Mouse (Mus musculus) urinary bladder, postnatal 36 days (tissue): Measurements from ENCODE around the gene Slc25a27.

Source experiments
- DNase-seq, 2 experiments: peaks; one replicate each; pipeline ENCODE4 v3.0.0; 2022; ENCODE audit warnings: low spot score in 2 of 2, mixed read lengths in 1 of 2

Gene Slc25a27

DNA sequence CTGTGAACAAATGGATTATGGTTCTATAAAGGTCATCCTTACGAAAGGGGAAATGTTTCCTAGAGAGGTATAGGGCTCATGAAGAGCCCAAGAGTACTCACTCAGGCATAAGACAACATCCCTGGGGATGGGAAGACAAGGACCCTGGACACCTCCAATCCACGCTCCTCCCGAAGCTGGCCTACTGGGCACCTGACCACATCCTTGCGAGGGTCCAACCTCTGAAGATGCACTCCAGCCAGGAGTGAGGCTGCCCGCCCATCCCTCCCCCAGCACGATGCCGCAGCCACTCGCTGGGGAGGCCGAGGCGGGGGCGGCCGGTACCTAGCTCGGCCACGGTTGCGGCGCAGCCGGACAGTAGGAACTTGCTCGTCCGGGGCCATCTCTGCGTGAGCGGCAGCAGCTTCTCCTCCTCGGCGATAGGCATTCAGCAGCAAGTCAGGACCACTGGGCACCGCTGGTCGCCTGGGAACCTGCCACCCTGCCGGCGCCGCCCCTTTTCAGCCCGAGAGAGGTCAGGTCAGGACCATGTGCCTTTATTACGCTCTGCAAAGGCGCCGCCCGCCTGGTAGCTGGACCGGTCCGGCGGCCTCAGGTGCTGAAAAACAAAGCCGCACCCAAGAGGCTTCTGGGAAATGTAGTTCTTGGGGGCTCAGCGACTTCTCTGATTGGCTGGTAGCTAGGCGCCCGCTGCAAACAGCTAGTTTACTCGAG is at the start of gene Slc25a27:
TSS of gene Slc25a27 (minus strand) at position 639 of the 714 bp plus-strand sequence.
- DNase-seq, result peak; percentile 86 to 93

DNA sequence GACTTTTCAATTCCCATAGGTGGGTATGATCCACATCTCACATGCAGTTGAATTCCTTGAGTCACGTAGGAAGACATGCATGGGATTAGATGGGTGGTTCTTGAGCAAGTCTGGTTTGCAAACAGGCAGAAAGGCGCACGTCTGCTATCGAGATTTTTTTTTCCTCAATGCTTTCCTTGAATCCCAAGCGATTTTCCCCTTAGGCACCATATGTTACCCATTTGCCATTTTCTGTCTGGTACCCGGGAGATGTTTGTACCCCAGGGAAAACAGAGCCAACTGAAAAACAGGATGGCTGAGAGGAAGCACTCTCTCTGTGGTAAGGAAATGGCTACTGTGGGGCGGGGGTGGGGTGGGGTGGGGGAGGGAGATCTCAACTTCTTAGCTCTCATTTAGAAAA is 49.6 kb upstream of the Slc25a27 start:
- DNase-seq, result no peak

DNA sequence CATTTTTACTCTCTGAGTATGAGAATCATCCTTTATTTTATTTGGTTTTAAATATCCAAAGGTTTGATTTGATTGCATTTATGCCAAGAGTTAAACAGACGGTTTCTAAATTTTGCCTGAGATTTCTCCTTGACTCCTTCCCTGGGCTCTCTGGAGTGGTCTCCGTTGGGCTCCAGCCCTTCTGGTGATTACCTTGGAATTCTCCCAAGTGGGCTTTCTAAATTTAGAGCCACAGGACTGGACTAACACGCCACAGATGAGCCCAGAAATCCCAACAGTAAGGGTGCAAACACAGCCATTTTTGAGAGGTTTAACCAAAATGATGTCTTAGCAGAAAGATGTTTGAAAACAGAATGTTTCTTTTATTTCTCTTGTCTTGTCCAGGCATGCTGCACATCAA is 47.2 kb upstream of the Slc25a27 start:
- DNase-seq, result no peak

DNA sequence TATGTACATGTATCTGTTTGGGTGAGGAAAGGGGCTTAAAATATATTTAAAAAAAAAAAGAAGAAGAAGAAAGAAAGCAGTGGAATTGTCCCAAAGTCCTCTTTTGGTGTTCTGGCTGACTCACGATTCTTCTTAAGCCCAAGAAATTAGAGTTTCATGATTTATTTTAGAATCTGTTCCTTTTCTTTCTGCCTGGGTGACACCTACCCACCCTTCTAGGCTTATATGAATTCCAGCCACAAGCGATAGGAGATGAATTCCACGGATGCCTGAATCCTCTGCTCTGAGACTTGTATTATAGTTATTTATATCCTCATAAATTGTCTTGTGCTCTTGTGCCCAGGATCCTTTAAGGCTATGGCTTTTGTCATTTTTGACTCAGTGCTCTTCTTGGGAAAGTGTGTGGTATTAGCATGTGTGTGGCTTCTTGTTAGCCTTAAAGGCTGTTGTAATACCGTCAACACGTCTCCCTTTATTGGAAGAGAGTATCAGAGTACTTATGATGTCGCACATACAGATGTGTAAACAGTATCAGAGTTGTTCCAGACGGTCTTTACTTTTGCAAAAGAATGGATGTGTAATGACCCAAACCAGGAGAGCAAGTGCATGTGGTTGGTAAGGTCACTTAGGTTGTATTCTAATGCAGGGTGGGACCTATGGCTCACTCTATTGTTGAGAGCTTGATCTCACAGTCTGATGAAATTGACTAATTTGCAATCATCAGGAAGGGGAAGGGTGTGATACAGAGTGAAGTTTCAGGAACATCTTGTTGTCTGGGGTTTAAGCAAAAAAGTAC is 44.7 kb upstream of the Slc25a27 start:
- DNase-seq, result no peak

DNA sequence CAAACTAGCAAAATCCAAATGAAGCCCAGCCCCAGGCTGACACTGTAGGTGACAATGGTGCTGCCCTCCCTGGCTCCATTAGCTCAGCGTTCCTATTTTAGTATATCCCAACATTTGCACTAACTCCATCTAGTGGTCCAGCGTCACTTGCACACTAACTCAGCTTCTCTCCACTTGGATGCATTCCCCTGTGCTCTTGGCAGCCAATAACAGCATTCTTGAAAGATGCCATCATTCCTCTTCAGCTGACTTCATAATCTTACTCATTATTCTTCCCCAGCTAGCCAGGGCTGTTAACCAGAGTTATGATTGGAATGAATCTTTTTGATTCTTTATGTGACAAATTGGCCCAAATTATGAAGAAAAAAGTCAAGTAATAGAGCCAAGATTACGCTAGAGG is 40.2 kb upstream of the Slc25a27 start:
- peak; percentile 8 to 44 for DNase-seq

DNA sequence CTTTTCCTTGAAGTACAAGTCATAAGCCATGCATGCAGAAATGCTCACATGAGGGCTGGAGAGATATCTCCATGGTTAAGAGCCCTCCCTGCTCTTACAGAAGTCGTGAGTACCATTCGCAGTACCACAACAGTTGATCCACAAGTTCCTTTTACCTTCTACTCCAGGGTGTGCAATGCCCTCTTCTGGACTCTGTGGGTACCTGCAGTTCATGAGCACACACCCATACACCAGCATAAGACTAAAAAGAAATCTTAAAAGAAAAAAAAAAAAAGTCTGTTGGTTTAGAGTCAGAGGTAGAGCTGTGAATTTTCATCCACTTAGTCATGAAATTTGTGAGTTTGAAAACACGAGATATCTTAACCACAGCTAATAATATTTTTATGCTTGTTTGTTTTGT is 39.7 kb upstream of the Slc25a27 start:
- no peak for DNase-seq

DNA sequence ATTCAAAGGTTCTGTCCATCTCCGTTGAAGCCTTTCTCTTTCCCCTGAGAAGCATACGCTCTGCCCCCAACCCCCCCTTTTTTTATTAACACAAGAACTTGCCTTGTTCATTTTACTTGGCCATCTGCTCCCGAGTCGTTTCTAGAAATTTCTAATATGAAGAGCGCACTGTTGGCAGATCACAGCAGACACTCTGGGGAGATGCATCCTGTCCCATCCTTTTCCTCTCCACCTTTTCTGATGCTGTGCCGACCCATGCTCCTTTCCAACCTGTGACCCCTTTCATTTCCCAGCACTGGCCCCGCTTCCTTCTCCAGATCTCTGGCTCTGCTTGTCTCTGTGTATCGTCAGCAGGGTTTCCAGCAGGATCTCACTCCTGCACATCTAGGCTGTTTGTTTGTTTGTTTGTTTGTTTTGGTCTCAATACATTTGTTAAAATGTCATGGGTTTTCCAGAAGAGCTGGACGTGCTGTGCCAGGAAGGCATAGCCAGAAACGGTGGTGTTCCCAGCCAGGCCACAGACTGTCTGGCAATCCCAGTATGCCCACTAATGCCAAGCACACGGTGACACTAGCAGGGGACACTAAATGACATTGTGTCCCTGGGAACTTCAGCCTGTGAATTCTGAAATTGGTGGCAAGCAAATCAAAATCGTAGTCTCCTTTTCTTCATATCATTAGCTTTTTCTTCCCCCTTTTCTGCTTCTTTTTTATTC is 37.4 kb upstream of the Slc25a27 start:
- no peak for DNase-seq

DNA sequence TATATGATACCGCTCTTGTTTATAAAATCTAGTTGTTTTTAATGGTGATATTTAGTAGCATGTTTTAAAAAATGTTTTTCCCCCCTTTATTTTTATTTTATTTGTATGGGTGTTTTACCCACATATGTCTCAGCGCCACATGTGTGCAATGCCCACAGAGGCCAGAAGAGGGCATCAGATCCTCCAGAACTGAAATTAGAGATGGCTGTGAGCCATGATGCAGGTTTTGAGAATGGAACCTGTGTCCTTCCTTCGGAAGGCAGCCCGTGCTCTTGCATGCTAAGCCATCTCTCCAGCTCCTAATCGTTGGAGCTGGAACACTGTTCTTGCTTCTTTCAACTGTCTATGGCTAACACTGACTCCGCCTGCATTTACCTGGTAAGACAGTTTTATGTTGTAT is 34.0 kb upstream of the Slc25a27 start:
- DNase-seq, result peak; percentile 13 to 38

DNA sequence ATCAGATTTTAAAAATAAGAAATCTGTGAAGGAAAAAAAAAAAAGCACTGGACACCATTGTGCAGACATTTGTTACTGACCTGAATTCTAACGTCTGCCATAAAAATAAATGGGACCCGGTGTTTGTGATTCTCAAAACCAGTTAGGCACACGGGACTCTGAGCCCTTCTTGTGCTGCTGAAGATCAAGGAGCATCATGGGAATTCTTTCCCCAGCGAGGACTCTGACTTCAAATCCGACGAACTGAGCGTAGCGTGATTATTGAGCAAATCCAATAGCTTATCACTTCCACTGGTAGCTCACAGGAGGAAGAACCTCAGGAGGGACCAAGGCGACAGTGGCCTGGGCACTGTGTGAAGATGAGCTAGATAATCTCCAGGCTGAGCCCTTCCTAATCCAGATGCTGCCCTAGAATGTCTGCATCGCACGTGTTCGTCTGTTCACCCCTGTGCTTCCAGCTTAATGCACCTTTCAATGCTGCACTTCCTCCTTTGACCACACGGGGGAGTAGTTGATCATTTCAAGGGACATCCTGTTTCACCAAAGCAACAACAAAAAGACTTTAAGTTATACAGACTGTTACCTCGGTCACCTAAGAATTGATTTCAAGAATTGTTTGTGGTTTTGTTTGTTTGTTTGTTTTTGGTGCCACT is 32.1 kb upstream of the Slc25a27 start:
- DNase-seq, result peak; percentile 49 to 67

DNA sequence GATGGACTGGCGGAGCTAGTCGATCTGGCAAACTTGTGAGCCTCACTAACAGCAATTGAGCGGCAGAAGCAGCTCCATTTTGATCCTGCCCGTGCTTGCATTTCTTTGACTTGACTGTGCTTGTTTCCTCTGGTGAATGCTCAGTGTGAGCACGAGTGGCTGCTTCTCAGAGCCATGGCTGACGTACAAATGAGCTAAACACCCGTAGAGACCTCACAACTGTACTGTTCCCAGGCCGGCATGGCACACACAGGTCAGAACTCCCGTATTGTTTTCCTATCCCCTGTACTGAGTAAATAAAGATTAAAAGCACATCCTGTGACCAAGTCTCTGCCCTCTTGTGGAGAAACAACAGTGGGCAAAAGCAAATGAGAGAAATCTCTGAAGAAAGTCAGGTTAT is 22.6 kb upstream of the Slc25a27 start:
- no peak for DNase-seq

DNA sequence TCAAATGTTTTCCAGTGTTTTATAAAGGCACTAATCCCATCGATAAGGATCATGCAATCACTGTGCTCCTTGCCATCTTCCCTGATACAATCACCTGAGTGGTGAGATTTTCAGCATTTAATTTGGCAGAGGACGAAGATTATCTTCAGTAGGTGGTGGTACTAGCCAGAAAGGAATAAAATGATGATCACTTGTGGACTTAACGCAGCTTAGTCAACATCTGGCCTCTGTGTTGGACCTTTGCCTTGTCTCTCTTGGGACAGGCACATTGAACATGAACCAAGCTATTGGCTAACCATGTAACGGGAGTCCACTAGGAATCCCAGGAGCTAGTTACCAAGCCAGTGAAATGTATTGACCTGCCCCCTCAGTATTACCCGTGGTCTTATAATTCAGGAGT is 17.6 kb upstream of the Slc25a27 start:
- DNase-seq, result no peak

DNA sequence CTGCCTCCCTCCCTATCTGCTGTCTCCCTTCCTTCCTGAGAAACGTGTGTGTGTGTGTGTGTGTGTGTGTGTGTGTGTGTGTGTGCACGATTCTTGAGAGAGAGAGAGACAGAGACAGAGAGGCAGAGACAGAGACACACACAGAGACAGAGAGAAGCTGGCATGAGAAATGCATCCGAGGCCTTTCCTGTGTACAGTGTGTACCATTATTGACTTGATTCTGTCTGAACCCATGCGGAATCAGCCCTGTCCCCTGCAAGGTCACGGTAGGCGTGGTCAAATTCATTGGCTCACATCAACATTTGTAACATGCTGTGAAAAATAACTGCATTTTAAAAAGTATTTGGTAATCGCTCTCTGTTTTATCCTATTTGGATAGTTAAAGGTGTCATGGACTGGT is 17.1 kb upstream of the Slc25a27 start:
- no peak for DNase-seq

DNA sequence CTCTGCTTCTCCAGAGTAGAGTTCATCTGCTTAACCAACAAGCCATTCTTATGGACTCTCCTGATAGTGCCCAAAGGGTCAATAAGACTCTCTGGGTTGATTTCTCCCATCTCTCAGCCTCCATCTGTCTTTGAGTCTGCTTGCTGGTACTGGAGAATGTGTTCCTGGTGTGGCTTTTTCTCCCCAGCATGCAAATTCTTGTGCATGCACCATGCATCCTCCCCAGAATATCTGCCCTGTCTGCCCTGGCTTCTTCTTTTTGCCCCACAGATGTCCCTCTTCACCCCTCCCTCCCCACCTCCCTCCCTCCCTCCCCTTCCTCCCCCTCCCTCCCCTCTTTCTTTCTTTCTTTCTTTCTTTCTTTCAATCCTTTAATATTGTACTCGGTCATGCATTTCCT is 10.3 kb upstream of the Slc25a27 start:
- no peak for DNase-seq

DNA sequence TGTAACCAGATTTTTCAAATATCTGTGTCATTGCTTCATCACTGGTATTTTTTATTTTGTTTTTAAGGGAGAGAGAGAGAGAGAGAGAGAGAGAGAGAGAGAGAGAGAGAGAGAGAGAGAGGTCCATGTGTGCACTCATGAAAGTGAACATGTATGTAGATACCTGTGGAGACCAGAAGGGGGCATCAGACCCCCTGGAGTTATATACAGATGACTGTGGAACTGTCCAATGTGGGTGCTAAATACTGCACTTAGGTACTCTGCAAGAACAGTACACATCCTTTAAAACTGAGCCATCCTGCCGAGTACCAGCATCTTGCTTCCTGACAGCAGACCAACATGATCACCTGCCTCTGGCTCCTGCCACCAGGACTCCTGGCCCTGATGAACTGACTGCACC is 9.2 kb upstream of the Slc25a27 start:
- DNase-seq, result no peak

DNA sequence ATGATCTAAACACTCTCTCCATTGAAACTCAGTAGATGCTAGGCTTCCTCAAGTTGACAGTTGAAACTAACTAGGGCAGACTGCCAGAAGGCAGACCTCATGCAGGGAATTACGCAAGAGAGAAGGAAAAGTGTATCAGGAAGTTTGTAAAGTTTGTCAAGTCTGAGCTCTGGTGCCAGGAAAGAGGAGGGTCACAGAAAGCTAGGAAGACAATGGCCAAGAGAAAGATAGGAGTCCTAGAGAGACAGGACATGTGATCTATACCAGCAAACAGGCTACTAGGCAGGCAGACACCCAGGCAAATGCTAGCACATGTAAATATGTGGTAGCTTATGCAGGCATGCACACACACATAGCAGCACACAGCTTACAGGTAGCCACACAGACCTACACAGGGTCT is 8.2 kb upstream of the Slc25a27 start:
- DNase-seq, result peak in 1 of 2 experiments; percentile 24

DNA sequence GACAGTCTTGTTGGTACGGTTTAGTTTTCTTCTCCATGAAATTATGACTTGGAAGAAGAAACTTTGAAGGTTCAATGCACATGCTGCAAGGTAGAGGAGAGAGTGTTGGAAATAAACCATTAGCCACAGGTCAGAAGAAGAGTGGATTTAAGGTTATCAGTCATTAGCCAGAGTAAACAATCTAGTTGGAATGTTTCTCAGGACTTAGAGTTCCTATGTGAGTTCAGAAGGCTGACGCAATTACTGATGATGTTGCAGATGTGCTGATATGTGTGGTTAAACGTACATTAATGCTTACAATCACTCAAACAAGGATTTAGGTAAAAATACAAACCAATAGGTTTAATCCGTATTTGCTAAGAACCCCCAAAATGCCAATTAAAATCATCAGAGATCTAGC is 4.9 kb upstream of the Slc25a27 start:
- no peak for DNase-seq

DNA sequence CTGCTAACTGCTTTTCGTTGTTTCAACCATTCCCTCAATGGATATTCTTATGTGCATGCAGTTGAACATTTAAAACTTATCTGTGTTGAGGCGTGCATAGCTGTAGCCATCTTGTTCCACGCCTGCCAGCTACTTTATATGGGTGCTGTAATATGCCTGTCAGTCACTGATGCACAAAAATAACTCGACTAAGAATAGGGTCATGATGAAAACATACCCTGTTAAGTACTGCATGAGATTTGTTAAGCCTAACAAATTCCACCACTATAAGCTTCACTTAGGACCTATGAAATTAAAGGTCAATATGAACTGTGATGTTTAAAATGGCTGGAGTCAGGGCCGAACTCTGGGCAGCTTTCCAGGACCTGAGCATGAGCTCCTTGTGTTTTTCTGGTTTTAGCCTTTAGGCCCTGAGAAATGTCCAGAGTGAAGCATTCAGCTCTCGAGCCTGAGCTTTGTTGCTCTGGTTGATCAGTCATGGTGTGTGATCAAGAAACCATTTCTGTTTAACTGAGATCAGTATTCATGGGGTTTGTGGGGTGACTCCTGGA is 2.2 kb upstream of the Slc25a27 start:
- DNase-seq, result no peak

DNA sequence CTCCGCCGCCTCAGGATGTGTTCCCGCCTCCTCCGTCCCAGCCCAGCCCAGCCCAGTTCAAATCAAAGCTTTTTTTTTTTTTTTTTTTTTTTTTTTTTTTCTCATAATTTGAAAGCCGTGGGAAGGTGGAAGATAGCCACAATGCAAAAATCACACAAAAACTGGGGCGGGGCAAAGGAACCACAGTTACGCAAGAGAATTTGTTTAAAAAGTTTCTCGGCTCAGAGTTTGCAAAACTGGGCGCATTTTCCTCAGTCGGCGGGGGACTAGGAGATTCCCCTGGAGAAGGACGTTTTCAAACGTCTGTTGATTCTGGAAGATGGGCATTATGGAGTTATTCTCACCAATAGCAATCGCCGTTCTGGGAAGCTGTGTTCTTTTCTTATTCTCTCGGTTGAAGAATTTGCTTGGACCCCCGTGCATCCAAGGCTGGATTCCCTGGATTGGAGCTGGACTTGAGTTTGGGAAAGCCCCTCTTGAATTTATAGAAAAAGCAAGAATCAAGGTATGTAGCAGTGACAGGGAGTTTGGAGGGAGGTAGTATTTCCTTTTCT is 353 bp upstream of the Slc25a27 start, which contains the start of gene Cyp39a1:
TSS of gene Cyp39a1 (plus strand) at position 136 of the 554 bp plus-strand sequence.
- no peak for DNase-seq

DNA sequence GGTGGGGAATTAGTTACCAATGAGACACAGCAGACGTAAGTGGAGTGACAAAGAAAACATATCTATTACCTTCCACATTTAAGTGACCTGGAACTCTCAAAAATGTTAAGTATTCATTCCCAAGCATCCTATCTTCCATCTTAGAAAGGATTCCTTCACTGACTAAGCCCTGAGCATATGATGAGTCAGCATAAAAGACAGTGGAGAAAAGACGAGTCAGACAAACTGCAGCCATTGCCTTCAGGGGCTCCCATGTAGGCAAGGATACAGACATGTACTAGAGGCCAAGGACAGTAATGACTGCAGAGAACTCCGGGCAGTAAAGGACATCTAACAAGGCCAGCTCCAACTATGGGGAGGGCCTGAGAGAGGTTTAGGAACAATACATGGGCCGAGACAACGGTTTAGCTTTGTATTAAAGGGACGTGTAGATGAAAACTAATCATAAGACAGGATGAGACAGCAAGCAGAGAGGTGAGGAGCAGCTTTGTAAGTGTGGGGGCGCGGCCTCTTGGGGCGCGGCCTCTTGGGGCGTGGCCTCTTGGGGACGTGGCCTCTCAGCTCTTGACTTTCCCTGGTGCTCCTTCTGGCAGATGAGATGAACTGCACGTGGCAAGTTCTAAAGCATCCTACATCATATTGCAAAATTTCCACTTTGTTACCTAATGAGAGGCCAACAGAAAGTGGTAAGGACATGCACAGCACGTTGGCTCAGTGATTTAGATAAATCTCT is 15.5 kb downstream of the Slc25a27 start:
- no peak for DNase-seq

DNA sequence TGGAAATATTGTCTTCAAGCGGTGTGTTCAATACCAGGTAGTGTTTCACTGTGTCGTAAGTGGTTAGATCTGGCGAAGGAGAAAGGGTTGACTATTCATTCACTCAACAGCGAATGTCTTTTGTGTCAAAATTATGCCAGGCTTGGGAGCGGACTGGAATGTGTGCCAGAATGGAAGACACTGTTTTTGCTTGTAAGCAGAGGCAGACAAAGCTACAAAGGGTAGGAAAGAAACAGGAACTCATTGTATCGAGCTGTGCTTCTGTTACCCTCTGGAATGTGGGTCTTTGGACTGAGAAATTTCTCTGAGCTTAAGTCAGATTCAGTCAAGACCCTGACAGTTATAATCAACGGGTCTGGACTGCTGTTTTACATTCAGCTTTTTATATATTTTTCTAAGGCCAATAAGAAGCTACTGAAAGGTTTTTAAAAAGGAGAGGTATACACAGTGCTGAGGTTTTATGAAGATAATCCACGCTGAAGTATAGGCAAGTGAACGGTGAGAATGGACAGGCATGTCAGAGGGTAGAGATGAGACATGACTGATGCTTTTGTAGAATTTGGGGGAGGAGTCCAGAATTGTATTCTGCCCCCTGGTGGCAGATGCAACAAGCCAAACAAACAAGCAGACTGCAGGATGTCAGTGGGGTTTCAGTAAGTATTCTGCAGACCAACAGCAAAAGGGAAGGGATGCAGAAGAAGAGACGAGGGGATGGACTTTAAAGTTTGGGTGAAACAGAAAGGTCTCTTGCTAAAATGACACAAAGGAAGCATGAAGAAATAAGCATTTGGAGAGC is 17.2 kb downstream of the Slc25a27 start:
- DNase-seq, result no peak
